Mouse (Mus musculus): ENCODE data around the gene Macrod2. TPM values are rescaled to one million over a fixed set of nuclear protein-coding genes. Genes with fewer than 3 reads are reported as not detected.

The Macrod2 gene
- polyA plus RNA-seq, 1 experiment from 2014 or later: 22.7 TPM

GRCm38 (mm10) chr2:141861679-141862268, 1466.7 kb downstream of the Macrod2 start:
- H3K9me3 ChIP-seq (replicated peaks): no peaks in the 10 kb centered on the region
- H3K4me1 ChIP-seq (replicated peaks): no peaks in the 10 kb centered on the region

GRCm38 (mm10) chr2:141862531-141863265, 1467.6 kb downstream of the Macrod2 start:
- Histone ChIP-seq H3K4me1 (replicated peaks) (no peaks in the 10 kb centered on the region), H3K27ac (ENCODE audit: poor library complexity, severe bottlenecking) (no peak overlapping the region), H3K27me3 (replicated peaks) (no peaks in the 10 kb centered on the region), H3K36me3 (no peaks in the 10 kb centered on the region), H3K9me3 (replicated peaks) (no peaks in the 10 kb centered on the region), H3K9ac (no peak overlapping the region), H3K4me2 (no peak overlapping the region), H3K4me3 (no peak overlapping the region)
- WGBS: 65% methylated on average over 9 of the region's 9 CpGs
- no peak for ATAC-seq (ENCODE audit: insufficient number of reproducible peaks, low FRiP score)

More at GRCm38 (mm10) chr2:141861679-141862268, 1466.7 kb downstream of the Macrod2 start:
- WGBS: 82% methylated on average over 6 of the region's 6 CpGs
- no peak for ATAC-seq (ENCODE audit: insufficient number of reproducible peaks, low FRiP score)
- H3K9ac ChIP-seq: no peak overlapping the region
- H3K36me3 ChIP-seq: no peaks in the 10 kb centered on the region
- no peaks in the 10 kb centered on the region for H3K27me3 ChIP-seq (replicated peaks)
- H3K27ac ChIP-seq (ENCODE audit: poor library complexity, severe bottlenecking): no peak overlapping the region
- H3K4me3 ChIP-seq: no peak overlapping the region
- no peak overlapping the region for H3K4me2 ChIP-seq

- Histone ChIP-seq H3K4me3 (no peak overlapping the region), H3K4me1 (replicated peaks) (no peaks in the 10 kb centered on the region), H3K9ac (no peak overlapping the region), H3K4me2 (no peak overlapping the region), H3K27ac (ENCODE audit: poor library complexity, severe bottlenecking) (no peak overlapping the region), H3K27me3 (replicated peaks) (no peaks in the 10 kb centered on the region), H3K9me3 (replicated peaks) (no peaks in the 10 kb centered on the region), H3K36me3 (no peaks in the 10 kb centered on the region)
- no peak for ATAC-seq (ENCODE audit: insufficient number of reproducible peaks, low FRiP score)
- WGBS: 51% methylated on average over 2 of the region's 2 CpGs
Observed at GRCm38 (mm10) chr2:141863628-141864165, 1468.6 kb downstream of the Macrod2 start.

GRCm38 (mm10) chr2:141870930-141871329, 1475.8 kb downstream of the Macrod2 start:
- Histone ChIP-seq H3K27ac (ENCODE audit: poor library complexity, severe bottlenecking) (no peak overlapping the region), H3K36me3 (no peaks in the 10 kb centered on the region), H3K4me3 (no peak overlapping the region), H3K27me3 (replicated peaks) (no peaks in the 10 kb centered on the region), H3K4me1 (replicated peaks) (no peaks in the 10 kb centered on the region), H3K4me2 (no peak overlapping the region), H3K9ac (no peak overlapping the region), H3K9me3 (replicated peaks) (no peaks in the 10 kb centered on the region)
- no peak for ATAC-seq (ENCODE audit: insufficient number of reproducible peaks, low FRiP score)
- WGBS: 88% methylated on average over 4 of the region's 4 CpGs

GRCm38 (mm10) chr2:141876155-141876851, 1481.2 kb downstream of the Macrod2 start:
- 0 out of 2 replicates have a peak overlapping the region, but pooled peaks have one; percentile 7 for H3K4me2 ChIP-seq

GRCm38 (mm10) chr2:141876958-141877357, 1481.8 kb downstream of the Macrod2 start:
- no peaks in the 10 kb centered on the region for H3K27me3 ChIP-seq (replicated peaks)
- no peaks in the 10 kb centered on the region for H3K9me3 ChIP-seq (replicated peaks)
- H3K4me3 ChIP-seq: no peak overlapping the region
- H3K4me1 ChIP-seq (replicated peaks): peaks cover 8% of the 10 kb centered on the region; the same call in 1 of the 2 replicates
- 47% methylated on average over 2 of the region's 2 CpGs for WGBS
- no peak overlapping the region for H3K27ac ChIP-seq (ENCODE audit: poor library complexity, severe bottlenecking)
- no peaks in the 10 kb centered on the region for H3K36me3 ChIP-seq
- peak; percentile 22; the same call in 1 of the 2 replicates for ATAC-seq (ENCODE audit: insufficient number of reproducible peaks, low FRiP score)
- no peak overlapping the region for H3K4me2 ChIP-seq
- no peak overlapping the region for H3K9ac ChIP-seq

More at GRCm38 (mm10) chr2:141876155-141876851, 1481.2 kb downstream of the Macrod2 start:
- H3K36me3 ChIP-seq: no peaks in the 10 kb centered on the region
- peak; percentile 33; the same call in 1 of the 2 replicates for ATAC-seq (ENCODE audit: insufficient number of reproducible peaks, low FRiP score)
- no peak overlapping the region for H3K9ac ChIP-seq
- no peaks in the 10 kb centered on the region for H3K27me3 ChIP-seq (replicated peaks)
- H3K9me3 ChIP-seq (replicated peaks): no peaks in the 10 kb centered on the region
- no peak overlapping the region for H3K4me3 ChIP-seq
- 18% methylated on average over 10 of the region's 10 CpGs for WGBS
- no peak overlapping the region for H3K27ac ChIP-seq (ENCODE audit: poor library complexity, severe bottlenecking)
- H3K4me1 ChIP-seq (replicated peaks): peaks cover 8% of the 10 kb centered on the region; the same call in 1 of the 2 replicates

- no peak overlapping the region for H3K4me2 ChIP-seq
- no peaks in the 10 kb centered on the region for H3K9me3 ChIP-seq (replicated peaks)
- peaks cover 8% of the 10 kb centered on the region; the same call in 1 of the 2 replicates for H3K4me1 ChIP-seq (replicated peaks)
- no peaks in the 10 kb centered on the region for H3K27me3 ChIP-seq (replicated peaks)
- no peak overlapping the region for H3K4me3 ChIP-seq
- no peak for ATAC-seq (ENCODE audit: insufficient number of reproducible peaks, low FRiP score)
- H3K27ac ChIP-seq (ENCODE audit: poor library complexity, severe bottlenecking): no peak overlapping the region
- WGBS: 83% methylated on average over 1 of the region's 1 CpGs
- H3K36me3 ChIP-seq: no peaks in the 10 kb centered on the region
- no peak overlapping the region for H3K9ac ChIP-seq
Observed at GRCm38 (mm10) chr2:141878473-141878872, 1483.4 kb downstream of the Macrod2 start.

- H3K4me1 ChIP-seq (replicated peaks): peaks cover 8% of the 10 kb centered on the region; the same call in 1 of the 2 replicates
- ATAC-seq (ENCODE audit: insufficient number of reproducible peaks, low FRiP score): no peak
- H3K9me3 ChIP-seq (replicated peaks): no peaks in the 10 kb centered on the region
- H3K27ac ChIP-seq (ENCODE audit: poor library complexity, severe bottlenecking): no peak overlapping the region
- H3K36me3 ChIP-seq: no peaks in the 10 kb centered on the region
- no peak overlapping the region for H3K4me3 ChIP-seq
- H3K9ac ChIP-seq: no peak overlapping the region
- 56% methylated on average over 9 of the region's 9 CpGs for WGBS
- no peak overlapping the region for H3K4me2 ChIP-seq
- no peaks in the 10 kb centered on the region for H3K27me3 ChIP-seq (replicated peaks)
Observed at GRCm38 (mm10) chr2:141879711-141880110, 1484.6 kb downstream of the Macrod2 start.

GRCm38 (mm10) chr2:141886694-141887474, 1491.8 kb downstream of the Macrod2 start:
- WGBS: 68% methylated on average over 11 of the region's 11 CpGs
- no peak for ATAC-seq (ENCODE audit: insufficient number of reproducible peaks, low FRiP score)
- Histone ChIP-seq H3K9ac (no peak overlapping the region), H3K27me3 (replicated peaks) (no peaks in the 10 kb centered on the region), H3K36me3 (no peaks in the 10 kb centered on the region), H3K27ac (ENCODE audit: poor library complexity, severe bottlenecking) (no peak overlapping the region), H3K9me3 (replicated peaks) (no peaks in the 10 kb centered on the region), H3K4me1 (replicated peaks) (no peaks in the 10 kb centered on the region), H3K4me2 (no peak overlapping the region), H3K4me3 (no peak overlapping the region)

GRCm38 (mm10) chr2:141889497-141889896, 1494.4 kb downstream of the Macrod2 start:
- no peak overlapping the region for H3K27ac ChIP-seq (ENCODE audit: poor library complexity, severe bottlenecking)
- H3K9me3 ChIP-seq (replicated peaks): no peaks in the 10 kb centered on the region
- H3K36me3 ChIP-seq: no peaks in the 10 kb centered on the region
- ATAC-seq (ENCODE audit: insufficient number of reproducible peaks, low FRiP score): no peak
- H3K4me3 ChIP-seq: no peak overlapping the region
- H3K4me1 ChIP-seq (replicated peaks): no peaks in the 10 kb centered on the region
- 51% methylated on average over 2 of the region's 2 CpGs for WGBS
- H3K4me2 ChIP-seq: no peak overlapping the region
- no peaks in the 10 kb centered on the region for H3K27me3 ChIP-seq (replicated peaks)
- H3K9ac ChIP-seq: no peak overlapping the region

Measured in heart, embryonic 12.5 days (tissue).